Mouse (Mus musculus): ENCODE data around the gene Man2b2.

The Man2b2 gene

DNA sequence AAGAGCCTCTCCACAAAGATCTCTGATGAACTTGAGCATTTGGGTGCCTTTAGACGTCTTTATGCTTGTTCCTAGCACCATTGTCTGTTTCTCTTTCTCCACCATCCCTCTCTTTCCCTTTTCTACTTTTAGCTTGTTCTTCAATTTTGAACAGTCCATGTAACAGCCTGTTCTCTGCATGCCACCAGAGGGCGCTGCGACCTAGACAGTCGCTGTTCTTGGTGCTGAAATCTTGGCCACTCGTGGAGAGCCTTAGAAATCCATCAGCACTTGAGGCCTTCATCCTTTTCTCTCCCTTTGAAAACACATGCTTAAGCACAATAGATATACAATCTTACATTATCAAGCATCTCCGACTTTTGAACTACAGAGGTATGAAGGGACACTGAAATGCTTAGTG, 5.5 kb upstream of the Man2b2 start:
- peak; percentile 48 to 79 for DNase-seq (ENCODE audit: low spot score in 2 of 2)

DNA sequence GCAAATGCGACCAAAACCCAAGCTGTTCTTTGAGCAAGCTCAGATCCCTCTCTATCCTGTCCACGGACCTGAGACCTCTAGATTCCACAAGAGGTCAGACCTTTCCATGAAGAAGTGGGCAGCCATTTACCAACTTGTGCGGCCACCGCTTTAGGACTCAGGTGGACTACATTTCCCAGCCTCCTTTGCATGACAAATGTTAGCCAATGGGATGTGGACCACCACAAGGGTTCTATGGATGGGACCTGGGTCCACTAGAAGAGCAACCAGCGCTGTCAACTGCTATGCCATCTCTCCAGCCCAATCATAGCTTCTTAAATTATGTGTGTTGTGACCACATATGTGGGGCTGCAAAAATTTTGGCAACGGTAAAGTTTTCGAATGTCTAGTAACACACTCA, 819 bp upstream of the Man2b2 start:
- peak in 1 of 2 experiments; percentile 40 for DNase-seq (ENCODE audit: low spot score in 2 of 2)

DNA sequence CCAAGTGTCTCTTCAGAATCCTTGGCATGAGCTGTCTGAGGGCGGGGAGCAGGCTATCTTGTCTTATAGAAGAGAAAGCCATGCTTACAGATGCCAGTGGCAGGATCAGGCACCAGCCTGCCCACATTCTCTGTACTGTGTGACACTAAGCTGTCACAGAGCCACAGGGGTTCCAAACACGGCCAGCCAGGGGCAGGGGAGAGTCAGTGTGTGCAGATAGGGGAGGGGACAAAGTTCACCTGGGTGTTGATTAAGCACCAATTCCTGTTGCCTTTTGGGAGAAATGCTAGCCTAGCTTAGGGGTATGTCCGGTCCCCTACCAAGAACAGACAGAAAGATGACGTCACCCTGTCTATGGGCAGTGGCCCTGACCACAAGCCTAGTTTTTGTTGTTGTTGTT, 1.4 kb downstream of the Man2b2 start:
- DNase-seq (ENCODE audit: low spot score in 2 of 2) = no peak

DNA sequence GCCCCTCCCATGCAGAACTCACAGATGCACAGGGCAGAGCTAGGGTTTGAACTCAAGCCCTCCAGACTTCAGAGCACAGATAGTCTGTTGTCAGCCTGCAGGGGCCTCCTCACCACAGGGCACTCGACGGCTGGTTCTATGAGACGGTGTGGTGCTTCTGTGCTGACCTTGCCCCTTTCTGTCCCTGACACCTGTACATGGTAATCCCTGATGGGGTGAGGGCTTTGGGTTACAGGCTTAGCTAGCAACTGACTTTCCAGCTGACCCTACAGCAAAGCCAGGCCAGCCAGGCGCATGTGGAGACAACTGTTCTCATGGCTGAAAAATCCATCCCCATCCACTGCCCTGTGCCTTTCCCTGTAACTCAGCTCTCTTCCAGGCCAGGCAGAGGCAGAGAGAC, 7.5 kb downstream of the Man2b2 start:
- DNase-seq (ENCODE audit: low spot score in 2 of 2) = no peak

DNA sequence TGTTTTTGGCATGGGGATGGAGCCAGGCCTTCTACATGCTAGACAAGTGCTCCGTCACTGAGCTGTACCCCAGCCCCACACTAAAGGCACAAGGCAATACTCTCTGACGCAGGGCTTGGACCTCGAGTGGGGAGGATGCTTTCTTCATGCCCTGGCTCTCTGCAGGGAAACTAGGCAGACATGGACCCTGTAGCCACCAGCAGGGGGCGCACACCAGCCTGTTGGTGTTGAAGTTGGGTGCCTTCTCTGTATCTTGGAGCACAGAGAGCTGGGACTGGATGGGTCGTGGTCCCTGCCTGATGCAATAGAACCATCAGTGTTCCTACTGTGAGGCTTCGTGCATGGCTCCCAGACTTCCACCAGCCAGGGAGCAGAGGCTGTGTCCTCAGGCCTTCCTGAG, 10.3 kb downstream of the Man2b2 start:
- peak in 1 of 2 experiments; percentile 52 for DNase-seq (ENCODE audit: low spot score in 2 of 2)

- DNase-seq (ENCODE audit: low spot score in 2 of 2) = no peak
Observed at GRCm38 (mm10) chr5:36819742-36820141, 10.7 kb downstream of the Man2b2 start.

DNA sequence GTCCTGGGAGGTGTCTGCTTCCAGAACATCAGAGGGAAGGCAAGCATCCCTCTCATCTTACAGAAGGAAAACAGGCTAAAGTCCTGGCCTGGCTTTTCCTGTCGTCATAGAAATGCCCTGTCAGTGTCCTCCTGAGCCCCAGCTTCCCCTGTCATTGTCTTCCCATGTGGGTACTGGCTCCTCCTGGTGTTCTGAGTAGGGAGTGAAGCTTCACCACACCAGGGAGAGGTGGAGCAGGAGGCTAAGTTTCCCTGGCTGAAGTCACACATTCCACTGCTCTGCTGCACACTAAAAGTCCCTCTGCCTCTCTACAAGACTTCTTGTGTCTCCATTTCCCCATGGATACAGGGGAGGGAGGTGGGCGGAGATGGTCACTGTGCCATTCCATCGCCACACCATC, 12.7 kb downstream of the Man2b2 start:
- DNase-seq (ENCODE audit: low spot score in 2 of 2) = no peak

DNA sequence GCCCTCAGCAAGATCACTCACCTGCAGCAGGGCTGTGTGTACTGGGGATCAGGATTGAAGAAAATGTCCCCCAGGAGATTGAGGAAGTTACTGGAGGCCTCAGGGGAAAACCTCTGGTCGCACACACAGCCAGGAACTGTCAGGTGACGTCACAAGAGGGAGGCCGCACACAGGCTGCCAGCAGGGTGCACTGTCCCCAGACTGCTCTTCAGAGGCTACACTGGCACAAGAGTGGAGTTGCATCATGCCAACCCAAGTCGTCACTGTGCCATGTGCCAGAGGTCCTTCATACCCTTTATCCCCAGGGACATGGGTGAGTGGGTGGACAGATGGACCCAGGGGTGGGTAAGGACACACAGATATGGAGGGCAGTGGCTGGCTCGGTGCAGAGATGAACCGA, 15.9 kb downstream of the Man2b2 start:
- DNase-seq (ENCODE audit: low spot score in 2 of 2) = no peak

GRCm38 (mm10) chr5:36811413-36811812, 19.0 kb downstream of the Man2b2 start:
- DNase-seq (ENCODE audit: low spot score in 2 of 2) = peak in 1 of 2 experiments; percentile 61

DNA sequence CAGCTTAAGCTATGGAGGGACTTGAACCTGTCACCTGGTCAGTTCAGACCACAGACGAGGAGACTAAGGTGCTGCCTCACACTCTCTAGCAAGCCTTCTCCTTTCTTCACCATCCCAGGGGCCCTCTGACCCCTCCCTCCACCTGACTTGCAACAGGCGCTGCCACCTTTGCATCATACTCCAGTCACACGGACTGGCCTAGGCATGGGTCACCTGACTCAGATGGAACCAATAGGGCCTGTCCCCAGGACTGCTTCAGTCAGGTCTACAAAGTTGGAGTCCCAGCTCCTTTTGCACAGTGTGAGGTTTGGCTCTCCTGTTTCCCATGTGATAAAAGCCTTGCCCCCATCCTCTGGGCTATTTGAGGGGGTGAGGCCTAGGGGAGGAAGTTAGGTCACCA, 19.8 kb downstream of the Man2b2 start:
- no peak for DNase-seq (ENCODE audit: low spot score in 2 of 2)

- DNase-seq (ENCODE audit: low spot score in 2 of 2) = no peak
Observed at GRCm38 (mm10) chr5:36809123-36809522, 21.3 kb downstream of the Man2b2 start.

- DNase-seq (ENCODE audit: low spot score in 2 of 2) = no peak
Observed at GRCm38 (mm10) chr5:36807106-36807505, 23.3 kb downstream of the Man2b2 start.

- DNase-seq (ENCODE audit: low spot score in 2 of 2) = no peak
Observed at GRCm38 (mm10) chr5:36797291-36797690, 33.2 kb downstream of the Man2b2 start.

GRCm38 (mm10) chr5:36796296-36797014, 34.0 kb downstream of the Man2b2 start, which contains the start of gene Mrfap1:
Gene Mrfap1 (minus strand): TSS chr5:36796772.
- DNase-seq (ENCODE audit: low spot score in 2 of 2) = peak; percentile 88 to 90

- peak; percentile 54 to 57 for DNase-seq (ENCODE audit: low spot score in 2 of 2)
Observed at GRCm38 (mm10) chr5:36795647-36796295, 34.7 kb downstream of the Man2b2 start.

GRCm38 (mm10) chr5:36791861-36792260, 38.6 kb downstream of the Man2b2 start:
- DNase-seq (ENCODE audit: low spot score in 2 of 2) = no peak

GRCm38 (mm10) chr5:36786052-36786451, 44.4 kb downstream of the Man2b2 start:
- DNase-seq (ENCODE audit: low spot score in 2 of 2) = no peak

DNA sequence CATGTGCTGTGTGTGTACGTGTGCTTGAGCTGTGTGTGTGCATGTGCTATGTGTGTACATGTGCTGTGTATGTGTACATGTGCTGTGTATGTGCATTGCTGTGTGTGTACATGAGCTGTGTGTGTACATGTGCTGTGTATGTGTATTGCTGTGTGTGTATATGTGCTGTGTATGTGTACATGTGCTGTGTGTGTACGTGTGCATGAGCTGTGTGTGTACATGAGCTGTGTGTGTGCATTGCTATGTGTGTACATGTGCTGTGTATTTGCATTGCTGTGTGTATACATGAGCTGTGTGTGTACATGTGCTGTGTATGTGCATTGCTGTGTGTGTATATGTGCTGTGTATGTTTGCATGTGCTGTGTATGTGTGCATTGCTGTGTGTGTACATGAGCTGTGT, 50.9 kb downstream of the Man2b2 start:
- DNase-seq (ENCODE audit: low spot score in 2 of 2) = no peak

DNA sequence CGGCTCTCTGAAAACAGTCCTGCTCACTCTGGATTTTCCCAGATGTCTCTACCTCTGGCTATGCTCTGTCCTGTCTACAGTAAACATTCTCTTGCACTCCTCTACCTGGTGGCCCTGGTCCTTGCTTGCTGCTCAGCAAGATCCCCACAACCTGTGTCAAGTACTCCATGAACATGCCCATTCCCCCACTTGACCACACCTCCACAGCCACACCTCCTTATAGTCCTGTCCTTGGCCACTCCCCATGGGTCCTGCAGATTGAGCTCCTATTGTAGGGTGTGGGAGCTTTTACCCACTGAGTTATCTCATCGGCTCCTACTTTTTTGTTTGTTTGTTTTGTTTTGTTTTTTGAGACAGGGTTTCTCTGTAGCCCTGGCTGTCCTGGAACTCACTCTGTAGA, 51.6 kb downstream of the Man2b2 start:
- no peak for DNase-seq (ENCODE audit: low spot score in 2 of 2)

GRCm38 (mm10) chr5:36777186-36777585, 53.3 kb downstream of the Man2b2 start:
- no peak for DNase-seq (ENCODE audit: low spot score in 2 of 2)

DNA sequence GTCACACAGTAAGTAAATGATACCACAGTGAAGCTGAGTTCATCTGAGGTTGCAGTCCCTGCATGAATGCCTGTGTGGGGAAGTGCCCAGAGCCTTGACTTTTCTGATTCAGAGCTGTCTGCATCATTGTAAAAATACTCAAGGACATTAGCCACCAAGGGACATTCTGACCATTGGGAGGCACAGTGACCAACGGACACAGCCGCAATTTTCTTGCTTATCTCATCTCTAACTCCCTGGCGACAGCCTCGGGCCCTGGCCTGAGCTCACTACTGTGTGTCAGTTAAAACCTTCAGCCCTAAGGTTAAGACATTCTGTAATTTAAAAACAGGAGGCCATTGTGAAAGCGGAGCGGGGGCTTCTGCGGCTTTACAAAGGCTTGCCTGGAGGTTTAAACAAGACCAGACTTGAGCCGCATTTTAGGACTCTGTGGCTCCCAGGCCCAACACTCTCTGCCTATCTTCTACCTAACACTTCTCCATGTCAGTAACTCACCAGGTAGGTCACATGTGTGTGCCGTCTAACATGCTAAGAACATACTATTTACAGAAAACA, 54.4 kb downstream of the Man2b2 start:
- DNase-seq (ENCODE audit: low spot score in 2 of 2) = no peak

DNA sequence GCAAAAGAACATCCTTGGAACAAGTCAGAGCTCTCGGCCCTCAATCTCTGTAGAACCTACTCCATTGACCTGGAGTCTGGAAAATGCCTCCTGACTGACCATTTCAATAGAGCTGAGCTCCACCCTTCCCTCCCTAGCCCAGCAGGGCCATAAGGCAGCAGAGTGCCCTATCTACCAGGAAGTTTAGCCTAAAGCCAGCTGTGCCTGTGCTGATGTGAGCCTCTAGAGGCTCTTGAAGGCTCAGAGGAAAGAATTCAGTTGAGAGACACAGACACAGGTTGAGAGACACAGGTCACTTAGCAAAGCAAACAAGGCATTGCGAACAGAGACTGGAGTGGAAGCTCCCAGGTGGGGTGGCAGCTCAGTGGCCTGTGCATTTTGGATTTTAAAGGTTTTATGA, 55.1 kb downstream of the Man2b2 start:
- DNase-seq (ENCODE audit: low spot score in 2 of 2) = no peak

DNA sequence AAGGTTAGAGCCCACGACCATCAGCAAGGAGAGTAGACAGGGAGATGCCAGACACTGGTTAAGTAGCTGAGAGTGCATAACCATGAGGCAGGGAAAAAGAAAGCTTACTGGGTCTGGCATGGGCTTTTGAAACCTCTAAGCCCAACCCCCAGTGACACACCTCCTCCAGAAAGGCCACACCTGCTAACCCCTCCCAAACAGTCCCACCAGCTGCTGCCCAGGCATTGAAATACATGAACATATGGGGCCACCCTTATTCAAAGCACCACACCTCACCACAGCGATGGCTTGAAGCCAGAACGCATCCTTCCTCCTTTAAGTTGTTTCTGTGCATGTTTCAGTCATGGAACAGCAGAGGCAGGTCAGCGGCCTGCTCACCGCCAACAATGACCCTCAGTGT, 57.9 kb downstream of the Man2b2 start:
- DNase-seq (ENCODE audit: low spot score in 2 of 2) = no peak
